Mouse (Mus musculus) liver, adult (tissue): ENCODE data around the gene Hoxc6.

Source experiments
- GATA4 ChIP-seq: IDR thresholded peaks from 2 replicates; pipeline ENCODE4 v1.6.1; 2014; ENCODE audit warnings: mild to moderate bottlenecking, low read length; ENCODE audit not compliant: insufficient replicate concordance

Hoxc6 gene

GRCm38 (mm10) chr15:103032646-103033575 lies 34.9 kb downstream of the Hoxc6 start:
- TF ChIP-seq GATA4: no peak

- no peak for TF ChIP-seq GATA4
Measured at GRCm38 (mm10) chr15:103034043-103034806, 36.2 kb downstream of the Hoxc6 start.

- TF ChIP-seq GATA4: no peak
Measured at GRCm38 (mm10) chr15:103034807-103035547, 36.9 kb downstream of the Hoxc6 start.

GRCm38 (mm10) chr15:103035548-103035881 lies 37.5 kb downstream of the Hoxc6 start:
- TF ChIP-seq GATA4: no peak

- TF ChIP-seq GATA4: no peak
Measured at GRCm38 (mm10) chr15:103037579-103037978, 39.5 kb downstream of the Hoxc6 start.

- TF ChIP-seq GATA4: no peak
Measured at GRCm38 (mm10) chr15:103038701-103039480, 40.8 kb downstream of the Hoxc6 start.

GRCm38 (mm10) chr15:103039609-103040008 lies 41.6 kb downstream of the Hoxc6 start:
- TF ChIP-seq GATA4: no peak

GRCm38 (mm10) chr15:103040601-103041000 lies 42.5 kb downstream of the Hoxc6 start:
- TF ChIP-seq GATA4: no peak

GRCm38 (mm10) chr15:103041613-103042012 lies 43.6 kb downstream of the Hoxc6 start:
- no peak for TF ChIP-seq GATA4

GRCm38 (mm10) chr15:103042209-103042608 lies 44.2 kb downstream of the Hoxc6 start:
- TF ChIP-seq GATA4: no peak

GRCm38 (mm10) chr15:103051670-103052069 lies 53.6 kb downstream of the Hoxc6 start:
- no peak for TF ChIP-seq GATA4

- no peak for TF ChIP-seq GATA4
Measured at GRCm38 (mm10) chr15:103053210-103053609, 55.2 kb downstream of the Hoxc6 start.

GRCm38 (mm10) chr15:103056396-103056795 lies 58.3 kb downstream of the Hoxc6 start:
- no peak for TF ChIP-seq GATA4

GRCm38 (mm10) chr15:103058715-103059114 lies 60.7 kb downstream of the Hoxc6 start:
- no peak for TF ChIP-seq GATA4
